Mouse (Mus musculus) stomach, postnatal 0 days (tissue): ENCODE measurements at regions not wholly inside any gene's neighbourhood (a gene's known extent, or its start where the extent isn't known, plus 50 kb on each side); places are given as distances from the start of the nearest gene placed in this dataset.

Source experiments
- CTCF ChIP-seq: IDR thresholded peaks from 2 replicates; pipeline ENCODE4 v1.5.1; 2016; ENCODE audit warnings: antibody characterized with exemption, low read depth, mild to moderate bottlenecking, moderate library complexity
- EP300 ChIP-seq: optimal IDR thresholded peaks from 2 replicates; pipeline ENCODE3; 2016; ENCODE audit warnings: antibody characterized with exemption

- no peak for TF ChIP-seq EP300
- no peak for TF ChIP-seq CTCF
These were observed 110.5 kb downstream of the Rchy1 start for GRCm38 (mm10) chr5:91852330-91852729.
